Mouse (Mus musculus): ENCODE results near the gene Lrfn3. TPM values are rescaled to one million over a fixed set of nuclear protein-coding genes. Genes with fewer than 3 reads are reported as not detected.

The Lrfn3 gene
- polyA plus RNA-seq, 1 experiment from 2014 or later = 6.7 TPM

- no peak for ATAC-seq (ENCODE audit: insufficient number of reproducible peaks, insufficient read depth, low FRiP score, low read depth)
- H3K36me3 ChIP-seq (ENCODE audit: control insufficient read depth, insufficient read depth, low read length) = no peaks in the 10 kb centered on the region; the same call in 1 of the 2 replicates
- WGBS = 77% methylated on average over 5 of the region's 5 CpGs
Measured at GRCm38 (mm10) chr7:30324300-30324944, 38.1 kb downstream of the Lrfn3 start.

GRCm38 (mm10) chr7:30323795-30324194, 38.8 kb downstream of the Lrfn3 start, which contains the start of gene Sdhaf1:
TSS of gene Sdhaf1 (minus strand) at chr7:30323895.
- Histone ChIP-seq H3K36me3 (ENCODE audit: control insufficient read depth, insufficient read depth, low read length) (no peaks in the 10 kb centered on the region; the same call in 1 of the 2 replicates), H3K9me3 (ENCODE audit: control insufficient read depth, low read depth, low read length) (no peaks in the 10 kb centered on the region), H3K4me2 (replicated peaks; ENCODE audit: low read depth, low read length) (peak within 1 kb of the TSS; percentile 66), H3K27ac (ENCODE audit: low read length) (peak within 1 kb of the TSS; percentile 89), H3K27me3 (ENCODE audit: control insufficient read depth, insufficient read depth, low read length) (no peaks in the 10 kb centered on the region), H3K4me1 (ENCODE audit: control insufficient read depth, insufficient read depth, low read length) (peaks cover 10% of the 10 kb centered on the region; the same call in 1 of the 2 replicates), H3K9ac (replicated peaks; ENCODE audit: low read depth, low read length) (peak within 1 kb of the TSS; percentile 45), H3K4me3 (ENCODE audit: low read depth, low read length) (peak within 1 kb of the TSS; percentile 79)
- ATAC-seq (ENCODE audit: insufficient number of reproducible peaks, insufficient read depth, low FRiP score, low read depth) = no peak
- WGBS = 75% methylated on average over 3 of the region's 3 CpGs

More at GRCm38 (mm10) chr7:30324300-30324944, 38.1 kb downstream of the Lrfn3 start:
- Histone ChIP-seq H3K4me1 (ENCODE audit: control insufficient read depth, insufficient read depth, low read length) (peaks cover 10% of the 10 kb centered on the region; the same call in 1 of the 2 replicates), H3K27ac (ENCODE audit: low read length) (no peak overlapping the region), H3K9ac (replicated peaks; ENCODE audit: low read depth, low read length) (no peak overlapping the region), H3K4me2 (replicated peaks; ENCODE audit: low read depth, low read length) (no peak overlapping the region), H3K4me3 (ENCODE audit: low read depth, low read length) (no peak overlapping the region), H3K9me3 (ENCODE audit: control insufficient read depth, low read depth, low read length) (no peaks in the 10 kb centered on the region), H3K27me3 (ENCODE audit: control insufficient read depth, insufficient read depth, low read length) (no peaks in the 10 kb centered on the region)

- ATAC-seq (ENCODE audit: insufficient number of reproducible peaks, insufficient read depth, low FRiP score, low read depth) = no peak
- 34% methylated on average over 6 of the region's 6 CpGs for WGBS
Measured at GRCm38 (mm10) chr7:30322865-30323264, 39.7 kb downstream of the Lrfn3 start.

GRCm38 (mm10) chr7:30322285-30322667, 40.3 kb downstream of the Lrfn3 start:
- H3K9ac ChIP-seq (replicated peaks; ENCODE audit: low read depth, low read length) = peak overlapping the region; percentile 80
- peak overlapping the region; percentile 79 for H3K4me3 ChIP-seq (ENCODE audit: low read depth, low read length)
- peak overlapping the region; percentile 66 for H3K4me2 ChIP-seq (replicated peaks; ENCODE audit: low read depth, low read length)
- H3K27ac ChIP-seq (ENCODE audit: low read length) = peak overlapping the region; percentile 89
- no peaks in the 10 kb centered on the region; the same call in 1 of the 2 replicates for H3K36me3 ChIP-seq (ENCODE audit: control insufficient read depth, insufficient read depth, low read length)
- WGBS = under 1% methylated on average over 20 of the region's 20 CpGs
- H3K9me3 ChIP-seq (ENCODE audit: control insufficient read depth, low read depth, low read length) = no peaks in the 10 kb centered on the region
- H3K27me3 ChIP-seq (ENCODE audit: control insufficient read depth, insufficient read depth, low read length) = no peaks in the 10 kb centered on the region
- peak; percentile 99 for ATAC-seq (ENCODE audit: insufficient number of reproducible peaks, insufficient read depth, low FRiP score, low read depth)
- H3K4me1 ChIP-seq (ENCODE audit: control insufficient read depth, insufficient read depth, low read length) = peaks cover 10% of the 10 kb centered on the region; the same call in 1 of the 2 replicates

More at GRCm38 (mm10) chr7:30322865-30323264, 39.7 kb downstream of the Lrfn3 start:
- Histone ChIP-seq H3K9ac (replicated peaks; ENCODE audit: low read depth, low read length) (peak overlapping the region; percentile 45), H3K4me3 (ENCODE audit: low read depth, low read length) (peak overlapping the region; percentile 79), H3K4me1 (ENCODE audit: control insufficient read depth, insufficient read depth, low read length) (peaks cover 10% of the 10 kb centered on the region; the same call in 1 of the 2 replicates), H3K9me3 (ENCODE audit: control insufficient read depth, low read depth, low read length) (no peaks in the 10 kb centered on the region), H3K4me2 (replicated peaks; ENCODE audit: low read depth, low read length) (peak overlapping the region; percentile 66), H3K27ac (ENCODE audit: low read length) (peak overlapping the region; percentile 89), H3K27me3 (ENCODE audit: control insufficient read depth, insufficient read depth, low read length) (no peaks in the 10 kb centered on the region), H3K36me3 (ENCODE audit: control insufficient read depth, insufficient read depth, low read length) (no peaks in the 10 kb centered on the region; the same call in 1 of the 2 replicates)

- under 1% methylated on average over 63 of the region's 63 CpGs for WGBS
- Histone ChIP-seq H3K4me2 (replicated peaks; ENCODE audit: low read depth, low read length) (peak within 1 kb of the TSS; percentile 66), H3K9ac (replicated peaks; ENCODE audit: low read depth, low read length) (peak within 1 kb of the TSS; percentile 80), H3K4me3 (ENCODE audit: low read depth, low read length) (peak within 1 kb of the TSS; percentile 79), H3K27me3 (ENCODE audit: control insufficient read depth, insufficient read depth, low read length) (no peaks in the 10 kb centered on the region), H3K36me3 (ENCODE audit: control insufficient read depth, insufficient read depth, low read length) (no peaks in the 10 kb centered on the region; the same call in 1 of the 2 replicates), H3K4me1 (ENCODE audit: control insufficient read depth, insufficient read depth, low read length) (peaks cover 10% of the 10 kb centered on the region; the same call in 1 of the 2 replicates), H3K9me3 (ENCODE audit: control insufficient read depth, low read depth, low read length) (no peaks in the 10 kb centered on the region), H3K27ac (ENCODE audit: low read length) (peak within 1 kb of the TSS; percentile 89)
- ATAC-seq (ENCODE audit: insufficient number of reproducible peaks, insufficient read depth, low FRiP score, low read depth) = peak; percentile 61
Measured at GRCm38 (mm10) chr7:30321539-30322284, 40.9 kb downstream of the Lrfn3 start, which contains the start of gene E130208F15Rik. TSS of gene E130208F15Rik (plus strand) at chr7:30321740.

GRCm38 (mm10) chr7:30320946-30321345, 41.6 kb downstream of the Lrfn3 start:
- Histone ChIP-seq H3K27me3 (ENCODE audit: control insufficient read depth, insufficient read depth, low read length) (no peaks in the 10 kb centered on the region), H3K4me2 (replicated peaks; ENCODE audit: low read depth, low read length) (peak overlapping the region; percentile 66), H3K4me1 (ENCODE audit: control insufficient read depth, insufficient read depth, low read length) (peaks cover 10% of the 10 kb centered on the region; the same call in 1 of the 2 replicates), H3K9me3 (ENCODE audit: control insufficient read depth, low read depth, low read length) (no peaks in the 10 kb centered on the region), H3K9ac (replicated peaks; ENCODE audit: low read depth, low read length) (no peak overlapping the region), H3K27ac (ENCODE audit: low read length) (no peak overlapping the region), H3K36me3 (ENCODE audit: control insufficient read depth, insufficient read depth, low read length) (no peaks in the 10 kb centered on the region; the same call in 1 of the 2 replicates), H3K4me3 (ENCODE audit: low read depth, low read length) (peak overlapping the region; percentile 79; the same call in 1 of the 2 replicates)
- ATAC-seq (ENCODE audit: insufficient number of reproducible peaks, insufficient read depth, low FRiP score, low read depth) = no peak
- 75% methylated on average over 2 of the region's 2 CpGs for WGBS

GRCm38 (mm10) chr7:30318142-30318541, 44.4 kb downstream of the Lrfn3 start:
- 94% methylated on average over 3 of the region's 3 CpGs for WGBS
- Histone ChIP-seq H3K4me2 (replicated peaks; ENCODE audit: low read depth, low read length) (no peak overlapping the region), H3K4me1 (ENCODE audit: control insufficient read depth, insufficient read depth, low read length) (peaks cover 20% of the 10 kb centered on the region; the same call in 1 of the 2 replicates), H3K4me3 (ENCODE audit: low read depth, low read length) (no peak overlapping the region), H3K9me3 (ENCODE audit: control insufficient read depth, low read depth, low read length) (no peaks in the 10 kb centered on the region), H3K9ac (replicated peaks; ENCODE audit: low read depth, low read length) (no peak overlapping the region), H3K36me3 (ENCODE audit: control insufficient read depth, insufficient read depth, low read length) (no peaks in the 10 kb centered on the region; the same call in 1 of the 2 replicates), H3K27me3 (ENCODE audit: control insufficient read depth, insufficient read depth, low read length) (no peaks in the 10 kb centered on the region), H3K27ac (ENCODE audit: low read length) (no peak overlapping the region)
- ATAC-seq (ENCODE audit: insufficient number of reproducible peaks, insufficient read depth, low FRiP score, low read depth) = no peak
